Mouse (Mus musculus) cerebellum, adult (tissue): ENCODE results near the gene Perp.

Source experiments
- ATAC-seq: cut with Nextera tagmentation; 2 replicates; pipeline ENCODE4 v1.9.2; 2017; ENCODE audit warnings: mild to moderate bottlenecking, moderate library complexity, mixed read lengths; ENCODE audit not compliant: insufficient number of reproducible peaks, low FRiP score, low TSS enrichment

Perp gene

GRCm38 (mm10) chr10:18860831-18861230 is 16.0 kb downstream of the Perp start:
- ATAC-seq: no peak

GRCm38 (mm10) chr10:18861418-18861817 is 16.6 kb downstream of the Perp start:
- ATAC-seq: no peak

GRCm38 (mm10) chr10:18863332-18863731 is 18.5 kb downstream of the Perp start:
- peak; percentile 93 for ATAC-seq

- no peak for ATAC-seq
These were observed 19.9 kb downstream of the Perp start for GRCm38 (mm10) chr10:18864753-18865152.

- no peak for ATAC-seq
These were observed 26.2 kb downstream of the Perp start for GRCm38 (mm10) chr10:18870990-18871389.

- ATAC-seq: no peak
These were observed 31.4 kb downstream of the Perp start for GRCm38 (mm10) chr10:18876211-18876610.

- ATAC-seq: no peak
These were observed 33.3 kb downstream of the Perp start for GRCm38 (mm10) chr10:18878111-18878510.

GRCm38 (mm10) chr10:18879160-18879559 is 34.3 kb downstream of the Perp start:
- no peak for ATAC-seq

- no peak for ATAC-seq
These were observed 34.9 kb downstream of the Perp start for GRCm38 (mm10) chr10:18879690-18880089.

GRCm38 (mm10) chr10:18882190-18882589 is 37.4 kb downstream of the Perp start:
- no peak for ATAC-seq

- ATAC-seq: peak; percentile 31; the same call in 1 of the 2 replicates
These were observed 42.3 kb downstream of the Perp start for GRCm38 (mm10) chr10:18886918-18887625.

GRCm38 (mm10) chr10:18888751-18889150 is 43.9 kb downstream of the Perp start:
- no peak for ATAC-seq

GRCm38 (mm10) chr10:18889255-18889654 is 44.4 kb downstream of the Perp start:
- no peak for ATAC-seq

- ATAC-seq: no peak
These were observed 46.3 kb downstream of the Perp start for GRCm38 (mm10) chr10:18891110-18891509.

GRCm38 (mm10) chr10:18892102-18892501 is 47.3 kb downstream of the Perp start:
- no peak for ATAC-seq

GRCm38 (mm10) chr10:18894259-18895166 is 49.7 kb downstream of the Perp start:
- no peak for ATAC-seq

GRCm38 (mm10) chr10:18904108-18904507 is 59.3 kb downstream of the Perp start:
- ATAC-seq: peak; percentile 36; the same call in 1 of the 2 replicates
